Mouse (Mus musculus) ES-Bruce4 (cell line): ENCODE measurements around the gene Mllt1.

Source experiments
- CTCF ChIP-seq: IDR thresholded peaks from one replicate; pipeline ENCODE4 v1.8.1; 2011; ENCODE audit warnings: low read depth, low read length
- POLR2A ChIP-seq: IDR thresholded peaks from one replicate; pipeline ENCODE4 v1.8.1; 2011; ENCODE audit warnings: low read length; ENCODE audit not compliant: insufficient read depth

DNA sequence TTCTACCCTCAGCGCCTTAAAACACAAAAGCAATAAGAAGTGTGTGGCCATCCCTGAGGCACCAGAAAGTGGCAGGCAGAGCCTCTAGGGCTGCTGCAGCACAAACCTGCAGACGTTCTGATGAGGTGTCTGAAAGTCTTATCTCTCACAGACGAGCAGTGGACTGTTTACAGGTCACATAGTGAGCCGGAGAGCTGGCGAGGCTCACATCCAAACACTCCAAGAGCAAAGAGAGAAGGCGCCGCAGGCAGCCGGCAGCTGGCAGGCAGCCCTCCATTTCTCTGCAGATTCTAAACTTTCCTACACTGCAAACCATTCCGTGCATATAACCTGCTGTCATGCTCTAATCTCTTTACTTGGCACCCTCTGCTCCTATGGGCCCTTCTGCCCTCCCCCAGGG is 27.3 kb downstream of the Mllt1 start:
- TF ChIP-seq POLR2A, result no peak
- TF ChIP-seq CTCF, result no peak
